Mouse (Mus musculus): ENCODE measurements at regions not wholly inside any gene's neighbourhood (a gene's known extent, or its start where the extent isn't known, plus 50 kb on each side); places are given as distances from the start of the nearest gene placed in this dataset.

DNA sequence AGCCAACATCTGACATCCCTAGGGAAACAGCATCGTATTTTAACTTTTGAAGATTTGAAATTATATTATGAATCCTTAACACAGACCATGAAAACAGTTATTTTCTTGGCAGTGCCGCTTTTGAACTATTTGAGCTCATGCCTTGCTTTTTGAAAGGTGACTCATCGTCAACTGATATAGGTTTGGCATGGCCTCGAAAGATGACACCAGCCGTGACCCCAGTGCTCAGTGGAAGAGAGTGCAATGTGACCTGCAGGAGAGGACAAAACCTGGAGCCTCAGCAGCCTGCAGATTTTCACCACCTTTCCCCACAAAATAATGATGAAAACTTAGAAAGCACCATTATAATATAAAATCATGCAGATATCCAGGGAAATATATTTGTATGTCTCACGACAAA is 312.8 kb downstream of the Ttll7 start:
- H3K79me2 ChIP-seq (ENCODE audit: control insufficient read depth, insufficient read depth, low read length, poor library complexity), result no peaks in the 10 kb centered on the region
- no peak overlapping the region for H3K9ac ChIP-seq (ENCODE audit: control insufficient read depth, low read depth, low read length, poor library complexity, severe bottlenecking)
- H3K27ac ChIP-seq (ENCODE audit: control insufficient read depth, low read depth, low read length), result no peak overlapping the region
- H3K27me3 ChIP-seq (ENCODE audit: control insufficient read depth in 1 of 2, insufficient read depth in 2 of 2, low read length in 2 of 2), result no peaks in the 10 kb centered on the region
- TF ChIP-seq ZC3H11A (IDR thresholded peaks at IDR 0.05; ENCODE audit: low read depth, low read length) (no peak), MYB (IDR thresholded peaks at IDR 0.05; ENCODE audit: low read depth, low read length) (no peak)
- H3K36me3 ChIP-seq (ENCODE audit: control insufficient read depth in 1 of 2, insufficient read depth in 2 of 2, low read length in 2 of 2), result no peaks in the 10 kb centered on the region
- no peaks in the 10 kb centered on the region for H3K9me3 ChIP-seq (replicated peaks; ENCODE audit: insufficient read depth, low read length)
- no peak overlapping the region for H3K4me3 ChIP-seq (ENCODE audit: control insufficient read depth in 1 of 2, insufficient read depth in 1 of 2, low read depth in 2 of 2, low read length in 2 of 2)
- H3K4me1 ChIP-seq (ENCODE audit: control insufficient read depth in 1 of 2, insufficient read depth in 2 of 2, low read length in 2 of 2), result no peaks in the 10 kb centered on the region
- DNase-seq (ENCODE audit: low read depth, low spot score), result no peak

DNA sequence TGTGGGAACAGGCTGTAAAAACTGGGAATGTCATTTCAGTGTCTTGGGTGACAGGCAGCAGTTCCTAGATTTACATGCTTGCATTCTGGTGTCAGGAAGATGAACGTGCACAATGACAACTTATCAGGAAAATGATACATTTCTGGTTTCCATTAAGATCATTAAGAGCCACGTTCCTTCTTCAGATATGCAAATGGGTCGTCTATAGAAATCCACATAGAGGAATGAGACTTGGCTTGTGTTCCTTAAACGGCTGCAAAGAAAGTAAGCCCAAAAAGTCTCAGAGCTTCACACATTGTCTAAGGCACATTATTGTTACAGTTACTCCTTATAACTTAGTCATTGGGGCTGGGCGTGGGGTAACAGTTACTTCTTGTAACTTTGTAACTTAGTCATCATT is 314.4 kb downstream of the Ttll7 start:
- no peak for DNase-seq (ENCODE audit: low read depth, low spot score)
- no peak overlapping the region for H3K27ac ChIP-seq (ENCODE audit: control insufficient read depth, low read depth, low read length)
- no peaks in the 10 kb centered on the region for H3K79me2 ChIP-seq (ENCODE audit: control insufficient read depth, insufficient read depth, low read length, poor library complexity)
- no peak overlapping the region for H3K4me3 ChIP-seq (ENCODE audit: control insufficient read depth in 1 of 2, insufficient read depth in 1 of 2, low read depth in 2 of 2, low read length in 2 of 2)
- TF ChIP-seq ZC3H11A (IDR thresholded peaks at IDR 0.05; ENCODE audit: low read depth, low read length) (no peak), POLR2AphosphoS5 (IDR thresholded peaks at IDR 0.05; ENCODE audit: borderline replicate concordance, low read depth, low read length) (no peak), SMC3 (IDR thresholded peaks at IDR 0.05; ENCODE audit: low read depth, low read length) (no peak), E2F4 (IDR thresholded peaks at IDR 0.05; ENCODE audit: borderline replicate concordance, low read depth, low read length) (no peak), ZNF384 (IDR thresholded peaks at IDR 0.05; ENCODE audit: low read depth, low read length) (no peak), CHD2 (IDR thresholded peaks at IDR 0.05; ENCODE audit: low read length) (no peak), USF2 (IDR thresholded peaks at IDR 0.05; ENCODE audit: borderline replicate concordance in 1 of 2, insufficient read depth in 1 of 2, low read depth in 1 of 2, low read length in 2 of 2) (no peak), EP300 (IDR thresholded peaks at IDR 0.05; ENCODE audit: low read depth in 1 of 2, low read length in 2 of 2) (no peak), HCFC1 (IDR thresholded peaks at IDR 0.05; ENCODE audit: low read depth, low read length) (no peak), RCOR1 (IDR thresholded peaks at IDR 0.05; ENCODE audit: low read depth, low read length) (no peak), ZMIZ1 (IDR thresholded peaks at IDR 0.05; ENCODE audit: low read depth, low read length) (no peak), SIN3A (IDR thresholded peaks at IDR 0.05; ENCODE audit: low read length) (no peak), POLR2AphosphoS2 (IDR thresholded peaks at IDR 0.05; ENCODE audit: low read length) (no peak), MEF2A (IDR thresholded peaks at IDR 0.05; ENCODE audit: extremely low read depth, insufficient replicate concordance, low read depth, low read length, poor library complexity, severe bottlenecking) (no peak), GATA1 (IDR thresholded peaks at IDR 0.05; ENCODE audit: low read depth, low read length) (no peak)
- no peaks in the 10 kb centered on the region for H3K36me3 ChIP-seq (ENCODE audit: control insufficient read depth in 1 of 2, insufficient read depth in 2 of 2, low read length in 2 of 2)
- H3K9ac ChIP-seq (ENCODE audit: control insufficient read depth, low read depth, low read length, poor library complexity, severe bottlenecking), result no peak overlapping the region
- H3K4me1 ChIP-seq (ENCODE audit: control insufficient read depth in 1 of 2, insufficient read depth in 2 of 2, low read length in 2 of 2), result no peaks in the 10 kb centered on the region
- H3K27me3 ChIP-seq (ENCODE audit: control insufficient read depth in 1 of 2, insufficient read depth in 2 of 2, low read length in 2 of 2), result no peaks in the 10 kb centered on the region
- no peaks in the 10 kb centered on the region for H3K9me3 ChIP-seq (replicated peaks; ENCODE audit: insufficient read depth, low read length)

Data from MEL (cell line).